Mouse (Mus musculus): ENCODE data around the gene Speer1. TPM values are rescaled to one million over a fixed set of nuclear protein-coding genes. Genes with fewer than 3 reads are reported as not detected.
"Not testable (repeated sequence)": the region's sequence is repeated elsewhere in the genome, so short reads cannot be mapped to it uniquely, and the experiment has no call there.

Gene Speer1
- total RNA-seq (2021): not detected
- long read RNA-seq, experiment 1: 0 reads
- long read RNA-seq, experiment 2: 0 reads

DNA sequence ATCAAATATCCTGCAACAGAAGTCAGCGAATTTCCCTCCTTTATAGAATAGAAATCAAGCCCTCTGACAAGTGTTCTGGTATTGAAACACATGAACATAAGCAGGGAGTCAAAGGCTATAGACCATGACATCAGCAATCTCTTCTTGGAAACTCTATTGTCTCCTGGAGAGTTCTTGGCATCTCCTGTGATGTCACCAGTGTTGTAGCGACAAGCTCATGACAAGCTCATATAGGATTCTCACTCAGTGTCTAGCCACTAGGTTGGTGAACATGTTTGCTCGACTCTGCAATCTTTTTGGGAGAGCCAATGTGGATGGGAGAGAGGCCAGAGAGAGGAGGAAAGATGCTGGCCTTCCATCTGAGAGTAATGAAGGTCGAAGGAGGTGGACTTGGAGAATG is at the start of gene Speer1:
Gene Speer1 (plus strand): TSS at position 301 of the 400 bp plus-strand sequence.
- not testable (repeated sequence) for DNase-seq

Other genes with a start within 250 kb of the Speer1 start
- gene Gm8879, start 213.9 kb upstream of the Speer1 start, total RNA-seq (2021): not detected
- gene Gm5861, start 158.4 kb upstream of the Speer1 start, total RNA-seq (2021): not detected
- gene Gm8890, start 85.5 kb upstream of the Speer1 start, total RNA-seq (2021): not detected
- not detected for gene Gm8897, start 74.9 kb downstream of the Speer1 start, total RNA-seq (2021)
- not detected for gene Gm8906, start 161.2 kb downstream of the Speer1 start, total RNA-seq (2021)

All from gastrocnemius, postnatal 10 days (tissue).